Mouse (Mus musculus) cerebellum, adult 18-20 months (tissue): ENCODE results near the gene 4933405L10Rik.

Experiments used
- DNase-seq, 2 experiments: peaks; one replicate each; pipeline ENCODE4 v3.0.0; 2021

4933405L10Rik gene

GRCm38 (mm10) chr8:105700966-105701824 is 6.3 kb upstream of the 4933405L10Rik start, which contains the start of the genes Acd and Pard6a:
Gene Acd, minus strand, starts transcription at chr8:105701102.
Gene Pard6a, plus strand, starts transcription at chr8:105701148.
- peak; percentile 95 to 97 for DNase-seq

GRCm38 (mm10) chr8:105702001-105702401 is 5.5 kb upstream of the 4933405L10Rik start:
- DNase-seq: peak; percentile 37 to 57

- DNase-seq: peak; percentile 50 to 57
Observed at GRCm38 (mm10) chr8:105702731-105703415, 4.6 kb upstream of the 4933405L10Rik start.

- peak; percentile 40 to 64 for DNase-seq
Observed at GRCm38 (mm10) chr8:105704146-105704812, 3.2 kb upstream of the 4933405L10Rik start.

- DNase-seq: peak; percentile 85 to 89
Observed at GRCm38 (mm10) chr8:105704955-105705354, 2.5 kb upstream of the 4933405L10Rik start.

GRCm38 (mm10) chr8:105706426-105706825 is 1.0 kb upstream of the 4933405L10Rik start:
- DNase-seq: peak; percentile 37 to 38

- DNase-seq: peak in 1 of 2 experiments; percentile 29
Observed at GRCm38 (mm10) chr8:105708675-105709074, 1.2 kb downstream of the 4933405L10Rik start.

GRCm38 (mm10) chr8:105709317-105709716 is 1.9 kb downstream of the 4933405L10Rik start:
- peak in 1 of 2 experiments; percentile 17 for DNase-seq

GRCm38 (mm10) chr8:105712286-105712685 is 4.8 kb downstream of the 4933405L10Rik start:
- no peak for DNase-seq

- DNase-seq: peak; percentile 87 to 91
Observed at GRCm38 (mm10) chr8:105714139-105714538, 6.7 kb downstream of the 4933405L10Rik start.

- DNase-seq: no peak
Observed at GRCm38 (mm10) chr8:105715042-105715441, 7.6 kb downstream of the 4933405L10Rik start.

GRCm38 (mm10) chr8:105716302-105716945 is 9.0 kb downstream of the 4933405L10Rik start:
- DNase-seq: no peak

GRCm38 (mm10) chr8:105719637-105720036 is 12.2 kb downstream of the 4933405L10Rik start:
- no peak for DNase-seq

GRCm38 (mm10) chr8:105722861-105723260 is 15.4 kb downstream of the 4933405L10Rik start:
- DNase-seq: no peak

- no peak for DNase-seq
Observed at GRCm38 (mm10) chr8:105725726-105726125, 18.3 kb downstream of the 4933405L10Rik start.

- no peak for DNase-seq
Observed at GRCm38 (mm10) chr8:105727397-105728124, 20.1 kb downstream of the 4933405L10Rik start.

GRCm38 (mm10) chr8:105732186-105732585 is 24.7 kb downstream of the 4933405L10Rik start:
- no peak for DNase-seq

GRCm38 (mm10) chr8:105739216-105739615 is 31.8 kb downstream of the 4933405L10Rik start:
- DNase-seq: peak in 1 of 2 experiments; percentile 12

GRCm38 (mm10) chr8:105743301-105743700 is 35.8 kb downstream of the 4933405L10Rik start:
- no peak for DNase-seq

- DNase-seq: peak; percentile 63 to 67
Observed at GRCm38 (mm10) chr8:105750606-105751005, 43.2 kb downstream of the 4933405L10Rik start.

- DNase-seq: no peak
Observed at GRCm38 (mm10) chr8:105753916-105754315, 46.5 kb downstream of the 4933405L10Rik start.

- no peak for DNase-seq
Observed at GRCm38 (mm10) chr8:105754688-105755087, 47.2 kb downstream of the 4933405L10Rik start.
